Mouse (Mus musculus) embryonic facial prominence, embryonic 11.5 days (tissue): ENCODE measurements at regions not wholly inside any gene's neighbourhood (a gene's known extent, or its start where the extent isn't known, plus 50 kb on each side); places are given as distances from the start of the nearest gene placed in this dataset.
A peak's percentile ranks its signal among the peaks of the same experiment; 100 is the strongest.

Experiments used
- ATAC-seq: fragments of 200-750 bp; cut with Nextera tagmentation; replicated peaks from 2 replicates; pipeline ENCODE4 v1.8.0; 2017; ENCODE audit warnings: low read depth; ENCODE audit not compliant: insufficient number of reproducible peaks, low FRiP score, low TSS enrichment
- DNase-seq: peaks from one replicate; pipeline ENCODE4 v3.0.0-alpha.2; 2015; ENCODE audit warnings: low spot score
- H3K27ac ChIP-seq: fragments of 300-500 bp; sonication (generic); replicated peaks from 2 replicates; pipeline ENCODE4 v1.5.1; 2014; ENCODE audit warnings: mild to moderate bottlenecking, low read depth, low read length, control low read depth
- H3K27me3 ChIP-seq: fragments of 300-500 bp; sonication (generic); 2 replicates; pipeline ENCODE4 v1.6.1; 2014; ENCODE audit warnings: mild to moderate bottlenecking, low read length, moderate library complexity, mixed read lengths; ENCODE audit not compliant: control insufficient read depth, insufficient read depth
- H3K36me3 ChIP-seq: fragments of 300-500 bp; sonication (generic); replicated peaks from 2 replicates; pipeline ENCODE4 v1.6.1; 2014; ENCODE audit warnings: low read depth, mild to moderate bottlenecking, low read length, moderate library complexity, mixed read lengths; ENCODE audit not compliant: control insufficient read depth, insufficient read depth
- H3K4me1 ChIP-seq: fragments of 300-500 bp; sonication (generic); 2 replicates; pipeline ENCODE4 v1.6.1; 2014; ENCODE audit warnings: low read length, mixed read lengths; ENCODE audit not compliant: control insufficient read depth, insufficient read depth
- H3K4me2 ChIP-seq: fragments of 300-500 bp; sonication (generic); 2 replicates; pipeline ENCODE4 v1.6.1; 2014; ENCODE audit warnings: low read depth, mild to moderate bottlenecking, control low read depth, low read length, moderate library complexity
- H3K4me3 ChIP-seq: fragments of 300-500 bp; sonication (generic); 2 replicates; pipeline ENCODE4 v1.5.1; 2014; ENCODE audit warnings: low read depth, low read length, control low read depth
- H3K9ac ChIP-seq: fragments of 300-500 bp; sonication (generic); replicated peaks from 2 replicates; pipeline ENCODE4 v1.6.1; 2014; ENCODE audit warnings: mild to moderate bottlenecking, control low read depth, low read length
- H3K9me3 ChIP-seq: fragments of 300-500 bp; sonication (generic); replicated peaks from 2 replicates; pipeline ENCODE4 v1.6.1; 2016; ENCODE audit warnings: mild to moderate bottlenecking, low read length, inconsistent platforms, mixed read lengths; ENCODE audit not compliant: control insufficient read depth
- WGBS: fragments of 180-500 bp; shearing (Covaris S2); extraction: QIAGEN DNeasy Blood & Tissue Kit; methylation state at CpG from one replicate; pipeline ENCODE4 v1.1.7; 2014; 5-methylcytosine and 5-hydroxymethylcytosine counted together

DNA sequence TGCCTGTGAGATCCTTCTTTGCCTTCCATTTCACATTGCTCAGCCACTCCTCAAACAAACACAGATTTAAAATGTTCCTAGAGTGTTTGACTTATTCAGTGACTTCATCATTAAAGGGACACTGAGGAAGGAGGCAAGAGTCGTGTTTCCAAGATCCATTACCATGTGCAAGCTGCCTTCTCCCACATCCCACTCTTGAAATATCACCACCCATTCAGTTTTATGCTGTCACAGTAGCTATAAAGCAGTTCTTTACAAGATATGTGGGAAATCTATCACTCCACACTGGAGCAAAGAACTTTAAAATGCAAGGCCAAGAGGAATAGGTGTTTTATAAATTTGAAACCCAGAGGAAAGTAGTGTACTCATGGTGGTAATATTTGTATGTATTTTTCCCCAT, 110.2 kb upstream of the Gm12695 start:
- no peaks in the 10 kb centered on the region for H3K36me3 ChIP-seq
- 74% methylated on average over 1 of the region's 1 CpGs for WGBS
- no peak for ATAC-seq
- DNase-seq: no peak
- H3K9me3 ChIP-seq: no peaks in the 10 kb centered on the region
- no peak overlapping the region for H3K4me2 ChIP-seq
- no peaks in the 10 kb centered on the region for H3K4me1 ChIP-seq
- no peak overlapping the region for H3K27ac ChIP-seq
- H3K9ac ChIP-seq: no peak overlapping the region
- H3K27me3 ChIP-seq: no peaks in the 10 kb centered on the region
- no peak overlapping the region for H3K4me3 ChIP-seq

DNA sequence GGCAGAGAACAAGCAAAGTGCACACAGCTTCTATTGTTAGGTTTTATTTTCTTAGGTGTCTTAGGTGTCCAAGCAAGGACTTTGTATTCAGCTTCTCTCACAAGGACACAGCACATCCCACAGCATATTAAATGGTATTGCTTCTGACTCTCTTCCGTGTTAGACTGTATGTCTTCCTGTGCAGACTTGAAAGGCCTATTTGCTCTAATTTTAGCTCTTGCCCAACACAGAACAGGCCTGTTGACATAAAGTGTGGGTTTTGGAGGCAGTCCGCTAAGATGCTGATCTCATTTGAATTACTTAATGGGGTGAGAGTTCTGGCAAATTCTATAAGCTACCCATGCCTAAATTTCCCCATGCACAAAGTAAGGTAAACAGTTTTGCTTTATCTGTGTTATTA, 96.1 kb upstream of the Gm12695 start:
- H3K9ac ChIP-seq: no peak overlapping the region
- H3K4me1 ChIP-seq: no peaks in the 10 kb centered on the region
- DNase-seq (no peak), ATAC-seq (no peak)
- H3K27ac ChIP-seq: no peak overlapping the region
- 83% methylated on average over 2 of the region's 2 CpGs for WGBS
- no peaks in the 10 kb centered on the region for H3K36me3 ChIP-seq
- H3K4me3 ChIP-seq: no peak overlapping the region
- H3K9me3 ChIP-seq: no peaks in the 10 kb centered on the region
- no peak overlapping the region for H3K4me2 ChIP-seq
- no peaks in the 10 kb centered on the region for H3K27me3 ChIP-seq

DNA sequence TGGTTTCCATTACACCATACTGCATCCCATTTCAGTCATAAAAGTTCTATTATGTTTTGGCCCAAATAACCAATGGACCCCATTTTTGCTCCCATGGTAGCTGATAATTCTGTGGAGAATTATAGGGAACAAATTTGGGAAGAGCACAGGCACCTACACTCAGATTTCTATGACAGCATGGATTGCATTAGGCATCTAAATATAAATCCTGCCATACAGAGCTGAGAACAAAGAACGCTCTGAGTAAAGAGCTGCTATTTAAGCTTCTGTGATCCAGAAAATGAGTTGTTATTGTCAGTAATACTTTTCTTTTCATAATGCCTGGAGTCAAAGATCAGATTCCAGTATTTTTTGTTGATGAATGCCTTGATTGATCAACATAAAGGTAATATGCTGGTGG, 93.0 kb upstream of the Gm12695 start:
- no peak for ATAC-seq
- H3K36me3 ChIP-seq: no peaks in the 10 kb centered on the region
- no peaks in the 10 kb centered on the region for H3K4me1 ChIP-seq
- H3K4me3 ChIP-seq: no peak overlapping the region
- whole genome bisulfite sequencing: 75% methylated on average over 1 of the region's 1 CpGs
- no peak overlapping the region for H3K9ac ChIP-seq
- no peaks in the 10 kb centered on the region for H3K27me3 ChIP-seq
- H3K27ac ChIP-seq: no peak overlapping the region
- no peak overlapping the region for H3K4me2 ChIP-seq
- H3K9me3 ChIP-seq: no peaks in the 10 kb centered on the region
- no peak for DNase-seq

DNA sequence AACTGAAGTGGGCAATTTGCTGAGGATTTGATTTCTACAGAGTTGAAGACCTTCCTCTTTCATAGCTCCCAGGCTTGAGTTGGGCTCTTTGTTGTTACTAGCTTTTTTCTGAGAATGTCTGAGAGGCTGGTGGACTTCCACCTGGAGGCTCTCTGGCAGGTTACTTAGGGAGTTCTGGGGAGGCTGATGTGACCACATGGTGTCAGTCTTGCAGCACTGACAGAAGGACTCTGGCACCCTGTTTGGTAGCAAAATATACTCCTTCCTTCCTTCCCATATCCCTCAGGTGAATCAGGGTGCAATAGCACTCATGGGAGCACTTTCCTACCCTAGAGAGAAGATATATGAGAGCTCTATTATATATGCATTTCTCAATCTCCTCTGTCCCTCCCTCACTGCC, 89.7 kb upstream of the Gm12695 start:
- H3K36me3 ChIP-seq: no peaks in the 10 kb centered on the region
- H3K4me2 ChIP-seq: no peak overlapping the region
- no peak overlapping the region for H3K9ac ChIP-seq
- H3K4me1 ChIP-seq: no peaks in the 10 kb centered on the region
- DNase-seq (peak; percentile 21), ATAC-seq (no peak)
- H3K27ac ChIP-seq: no peak overlapping the region
- no peak overlapping the region for H3K4me3 ChIP-seq
- no peaks in the 10 kb centered on the region for H3K27me3 ChIP-seq
- no peaks in the 10 kb centered on the region for H3K9me3 ChIP-seq

DNA sequence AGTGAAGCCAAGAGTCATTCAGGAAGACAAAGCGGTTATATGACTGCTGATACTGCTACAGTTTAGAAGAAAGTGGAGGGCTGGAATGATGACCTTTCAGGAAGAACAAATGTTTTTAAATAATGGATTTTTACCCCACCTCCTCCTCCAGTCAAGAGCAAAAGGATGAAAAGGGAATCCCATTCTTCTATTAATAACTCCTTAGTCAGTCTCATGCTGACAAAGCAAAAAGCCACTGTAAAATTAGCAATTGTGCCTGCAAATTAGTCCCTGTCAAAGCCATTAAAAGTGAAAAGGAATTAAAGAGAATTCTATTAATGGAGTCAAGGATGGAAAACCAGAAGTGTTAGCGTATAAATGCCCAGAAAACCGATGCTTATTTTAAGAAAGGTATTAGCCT, 60.2 kb upstream of the Gm12695 start:
- DNase-seq (no peak), ATAC-seq (no peak)
- Histone ChIP-seq H3K4me2 (no peak overlapping the region), H3K9ac (no peak overlapping the region), H3K27me3 (no peaks in the 10 kb centered on the region), H3K27ac (no peak overlapping the region), H3K9me3 (no peaks in the 10 kb centered on the region), H3K4me3 (no peak overlapping the region), H3K36me3 (no peaks in the 10 kb centered on the region), H3K4me1 (no peaks in the 10 kb centered on the region)
- 79% methylated on average over 3 of the region's 3 CpGs for WGBS
